Mouse (Mus musculus): ENCODE data around the gene Rasip1. TPM values are rescaled to one million over a fixed set of nuclear protein-coding genes. Genes with fewer than 3 reads are reported as not detected.
"Not testable (repeated sequence)": the region's sequence is repeated elsewhere in the genome, so short reads cannot be mapped to it uniquely, and the experiment has no call there.

The Rasip1 gene
- polyA plus RNA-seq, 1 experiment from 2014 or later = 19.6 TPM

- peak; percentile 69 for ATAC-seq (replicated peaks; ENCODE audit: insufficient number of reproducible peaks, insufficient read depth, low FRiP score, low read depth)
- WGBS = 41% methylated on average over 8 of the region's 8 CpGs
- Histone ChIP-seq H3K4me1 (replicated peaks) (peaks cover 17% of the 10 kb centered on the region), H3K4me2 (peak overlapping the region; percentile 27), H3K27ac (peak overlapping the region; percentile 87), H3K9me3 (replicated peaks) (no peaks in the 10 kb centered on the region), H3K4me3 (no peak overlapping the region), H3K36me3 (no peaks in the 10 kb centered on the region), H3K9ac (no peak overlapping the region), H3K27me3 (no peaks in the 10 kb centered on the region)
Measured at GRCm38 (mm10) chr7:45649351-45649750, 22.1 kb downstream of the Rasip1 start.

DNA sequence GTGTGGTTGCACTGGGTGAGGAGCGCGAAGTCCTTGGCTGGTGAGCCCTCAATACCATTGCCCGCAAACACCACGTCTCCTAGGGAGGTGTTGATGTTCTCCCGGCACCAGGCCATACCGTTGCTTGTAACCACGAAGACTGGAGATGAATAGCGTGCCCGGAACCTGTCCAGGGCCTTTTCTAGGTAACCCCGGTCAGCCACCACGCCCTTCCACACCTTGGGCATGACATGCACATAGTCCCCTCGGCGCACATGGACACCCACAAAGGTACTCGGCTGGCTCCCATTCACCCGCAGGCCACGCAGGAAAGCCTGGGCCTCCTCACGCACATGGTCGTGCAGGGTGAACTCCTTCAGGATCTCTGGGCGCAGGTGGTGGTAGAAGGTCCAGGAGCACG is 23.2 kb downstream of the Rasip1 start:
- Histone ChIP-seq H3K4me1 (replicated peaks) (peaks cover 13% of the 10 kb centered on the region), H3K27ac (peak overlapping the region; percentile 87)
- H3K27me3 ChIP-seq; H3K36me3 ChIP-seq; H3K4me3 ChIP-seq; H3K9ac ChIP-seq; ATAC-seq (replicated peaks; ENCODE audit: insufficient number of reproducible peaks, insufficient read depth, low FRiP score, low read depth); H3K4me2 ChIP-seq; H3K9me3 ChIP-seq (replicated peaks): not testable (repeated sequence)
- 92% methylated on average over 20 of the region's 20 CpGs for WGBS

DNA sequence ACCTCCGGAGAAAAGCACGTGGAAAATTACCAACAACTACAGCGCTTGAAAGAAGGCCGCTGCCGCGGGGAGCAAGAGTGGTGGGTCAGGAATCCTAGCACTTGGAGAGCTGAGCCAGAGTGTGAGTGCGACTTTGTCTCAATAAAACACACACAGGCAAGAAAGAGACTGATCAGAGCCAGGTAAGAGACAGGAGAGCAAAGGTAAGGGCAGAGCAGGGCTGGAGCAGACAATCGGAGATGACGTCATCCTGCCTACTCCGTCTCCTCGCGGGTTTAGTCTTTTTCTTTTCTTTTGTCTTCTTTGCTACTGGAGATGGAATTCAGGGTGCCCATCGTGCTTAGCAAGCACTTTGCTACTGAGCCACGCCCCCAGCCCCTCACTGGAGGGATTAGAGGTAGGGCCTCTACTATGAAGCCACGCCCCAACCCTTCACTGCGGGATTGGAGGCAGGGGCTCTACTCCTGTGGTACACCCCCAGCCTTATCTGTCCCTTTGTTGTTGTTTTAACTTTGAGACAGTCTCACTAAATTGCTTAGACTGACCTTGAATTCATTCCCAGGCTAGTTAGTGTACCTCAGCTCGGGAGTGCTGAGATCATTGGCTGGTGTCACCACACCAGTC is 27.2 kb downstream of the Rasip1 start:
- H3K4me3 ChIP-seq = peak overlapping the region; percentile 9; the same call in 1 of the 2 replicates
- no peak overlapping the region for H3K27ac ChIP-seq
- no peaks in the 10 kb centered on the region for H3K9me3 ChIP-seq (replicated peaks)
- ATAC-seq (replicated peaks; ENCODE audit: insufficient number of reproducible peaks, insufficient read depth, low FRiP score, low read depth) = no peak
- H3K4me2 ChIP-seq = peak overlapping the region; percentile 55
- no peaks in the 10 kb centered on the region for H3K27me3 ChIP-seq
- 30% methylated on average over 17 of the region's 17 CpGs for WGBS
- peak overlapping the region; percentile 17; the same call in 1 of the 2 replicates for H3K9ac ChIP-seq
- no peaks in the 10 kb centered on the region for H3K36me3 ChIP-seq
- peaks cover 13% of the 10 kb centered on the region for H3K4me1 ChIP-seq (replicated peaks)

DNA sequence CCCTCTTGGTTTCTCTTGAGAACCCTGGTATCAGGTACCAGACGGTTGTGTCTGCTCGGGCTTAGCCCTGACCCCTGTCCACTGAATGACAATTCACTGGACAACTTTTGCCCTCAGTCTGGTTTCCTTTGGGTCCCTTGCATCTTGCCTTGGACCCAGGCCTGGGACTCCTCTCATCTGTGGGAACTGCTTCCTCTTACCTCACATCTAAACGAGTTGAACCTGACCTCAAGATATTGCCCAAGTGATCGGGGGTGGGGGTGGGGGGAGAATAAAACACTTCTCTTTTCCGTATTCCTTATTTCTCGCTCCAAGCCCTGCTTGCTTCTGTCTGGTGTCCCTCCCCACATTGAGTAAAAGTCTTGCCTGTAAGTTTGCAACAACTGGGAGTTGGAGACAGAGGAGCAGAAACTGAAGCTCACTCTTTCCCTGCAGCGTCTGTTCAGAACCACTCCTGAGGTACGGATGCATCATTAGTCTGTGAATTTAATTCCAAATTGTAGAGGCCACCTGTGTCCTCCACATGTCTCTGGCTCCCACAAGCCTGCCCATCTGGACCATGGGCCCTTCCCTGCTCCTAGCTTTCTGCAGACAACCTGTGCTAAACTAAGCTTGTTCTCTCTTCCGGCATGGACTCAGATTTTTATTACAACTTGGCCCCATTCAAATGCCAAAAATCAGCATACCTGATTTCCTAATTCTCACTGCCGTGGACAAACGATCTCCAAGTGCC is 33.6 kb downstream of the Rasip1 start:
- 75% methylated on average over 11 of the region's 11 CpGs for WGBS
- peaks cover 7% of the 10 kb centered on the region; the same call in 1 of the 2 replicates for H3K4me1 ChIP-seq (replicated peaks)

DNA sequence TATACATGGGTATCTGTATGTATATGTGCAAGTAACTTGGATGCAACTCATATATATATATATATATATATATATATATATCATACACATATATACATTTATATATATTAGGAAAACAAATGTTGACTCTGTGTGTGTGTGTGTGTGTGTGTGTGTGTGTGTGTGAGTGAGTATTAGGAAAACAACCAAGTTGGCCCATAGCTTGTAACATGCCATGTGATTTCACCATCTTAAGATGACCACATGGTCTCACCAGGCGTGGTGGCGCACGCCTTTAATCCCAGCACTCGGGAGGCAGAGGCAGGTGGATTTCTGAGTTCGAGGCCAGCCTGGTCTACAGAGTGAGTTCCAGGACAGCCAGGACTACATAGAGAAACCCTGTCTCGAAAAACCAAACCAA is 34.4 kb downstream of the Rasip1 start:
- H3K36me3 ChIP-seq; H3K27ac ChIP-seq; H3K9me3 ChIP-seq (replicated peaks); H3K27me3 ChIP-seq; H3K4me3 ChIP-seq; H3K4me1 ChIP-seq (replicated peaks); H3K4me2 ChIP-seq; H3K9ac ChIP-seq; ATAC-seq (replicated peaks; ENCODE audit: insufficient number of reproducible peaks, insufficient read depth, low FRiP score, low read depth): not testable (repeated sequence)
- 85% methylated on average over 6 of the region's 6 CpGs for WGBS

More for the DNA sequence above, 33.6 kb downstream of the Rasip1 start:
- H3K27me3 ChIP-seq = no peaks in the 10 kb centered on the region
- H3K4me3 ChIP-seq = no peak overlapping the region
- H3K27ac ChIP-seq = no peak overlapping the region
- no peaks in the 10 kb centered on the region for H3K9me3 ChIP-seq (replicated peaks)
- no peaks in the 10 kb centered on the region for H3K36me3 ChIP-seq
- H3K4me2 ChIP-seq = no peak overlapping the region
- no peak overlapping the region for H3K9ac ChIP-seq
- no peak for ATAC-seq (replicated peaks; ENCODE audit: insufficient number of reproducible peaks, insufficient read depth, low FRiP score, low read depth)

- H3K27ac ChIP-seq = no peak overlapping the region
- H3K9ac ChIP-seq = no peak overlapping the region
- no peaks in the 10 kb centered on the region; the same call in 1 of the 2 replicates for H3K9me3 ChIP-seq (replicated peaks)
- 52% methylated on average over 13 of the region's 13 CpGs for WGBS
- ATAC-seq (replicated peaks; ENCODE audit: insufficient number of reproducible peaks, insufficient read depth, low FRiP score, low read depth) = no peak
- H3K4me2 ChIP-seq = no peak overlapping the region
- H3K36me3 ChIP-seq = no peaks in the 10 kb centered on the region
- no peak overlapping the region for H3K4me3 ChIP-seq
- H3K27me3 ChIP-seq = no peaks in the 10 kb centered on the region
- peaks cover 7% of the 10 kb centered on the region; the same call in 1 of the 2 replicates for H3K4me1 ChIP-seq (replicated peaks)
Measured at GRCm38 (mm10) chr7:45665303-45666138, 38.2 kb downstream of the Rasip1 start.

DNA sequence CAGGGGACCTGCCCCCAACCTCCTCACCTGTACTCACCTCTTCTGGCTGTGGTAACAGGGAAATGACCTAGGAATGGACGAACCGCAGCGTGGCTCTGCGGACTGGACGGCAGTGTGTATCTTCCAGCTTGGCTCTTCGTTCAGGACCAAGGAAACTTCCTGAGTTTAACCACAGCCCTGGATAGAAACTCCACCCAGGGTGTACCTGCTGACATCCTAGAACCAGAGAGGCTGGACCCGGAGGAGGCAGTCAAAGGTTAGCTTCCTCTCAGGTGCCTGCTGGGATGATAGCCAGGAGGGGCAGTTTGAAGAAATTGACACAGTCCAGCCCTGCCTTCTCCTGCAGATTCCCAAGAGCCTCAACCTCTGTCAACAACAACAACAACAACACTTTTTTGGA is 38.9 kb downstream of the Rasip1 start, which contains the start of gene Fut2:
Fut2 (minus strand) TSS at position 234 of the 400 bp plus-strand sequence.
- Histone ChIP-seq H3K9ac (no peak within 1 kb of the TSS), H3K4me3 (no peak within 1 kb of the TSS), H3K27me3 (no peaks in the 10 kb centered on the region), H3K4me2 (no peak within 1 kb of the TSS), H3K4me1 (replicated peaks) (peaks cover 7% of the 10 kb centered on the region; the same call in 1 of the 2 replicates), H3K9me3 (replicated peaks) (no peaks in the 10 kb centered on the region; the same call in 1 of the 2 replicates), H3K36me3 (no peaks in the 10 kb centered on the region), H3K27ac (no peak within 1 kb of the TSS)
- no peak for ATAC-seq (replicated peaks; ENCODE audit: insufficient number of reproducible peaks, insufficient read depth, low FRiP score, low read depth)
- 76% methylated on average over 7 of the region's 7 CpGs for WGBS

DNA sequence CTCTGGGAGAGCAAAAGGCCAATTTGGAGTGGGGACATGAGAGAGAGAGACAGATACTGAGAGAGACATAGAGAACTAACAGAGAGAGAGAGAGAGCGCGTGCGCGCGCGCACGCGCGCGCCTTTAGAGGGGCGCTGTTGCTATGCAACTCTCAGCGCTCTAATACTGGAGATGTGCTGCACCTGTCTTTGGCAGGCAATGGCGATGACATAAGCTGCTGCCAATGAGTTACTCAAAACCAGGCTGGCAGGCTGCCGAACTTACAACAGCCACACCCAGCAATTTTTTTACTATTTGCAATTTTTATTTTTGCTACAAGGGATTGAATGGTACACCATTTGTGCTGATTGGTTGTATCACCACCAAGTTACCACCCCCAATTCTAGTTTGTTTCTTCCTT is 40.5 kb downstream of the Rasip1 start:
- no peak overlapping the region for H3K27ac ChIP-seq
- H3K36me3 ChIP-seq = no peaks in the 10 kb centered on the region
- no peak overlapping the region for H3K4me3 ChIP-seq
- ATAC-seq (replicated peaks; ENCODE audit: insufficient number of reproducible peaks, insufficient read depth, low FRiP score, low read depth) = no peak
- H3K4me1 ChIP-seq (replicated peaks) = peaks cover 7% of the 10 kb centered on the region; the same call in 1 of the 2 replicates
- no peak overlapping the region for H3K9ac ChIP-seq
- H3K9me3 ChIP-seq (replicated peaks) = no peaks in the 10 kb centered on the region; the same call in 1 of the 2 replicates
- WGBS = 79% methylated on average over 14 of the region's 14 CpGs
- H3K27me3 ChIP-seq = no peaks in the 10 kb centered on the region
- no peak overlapping the region for H3K4me2 ChIP-seq

DNA sequence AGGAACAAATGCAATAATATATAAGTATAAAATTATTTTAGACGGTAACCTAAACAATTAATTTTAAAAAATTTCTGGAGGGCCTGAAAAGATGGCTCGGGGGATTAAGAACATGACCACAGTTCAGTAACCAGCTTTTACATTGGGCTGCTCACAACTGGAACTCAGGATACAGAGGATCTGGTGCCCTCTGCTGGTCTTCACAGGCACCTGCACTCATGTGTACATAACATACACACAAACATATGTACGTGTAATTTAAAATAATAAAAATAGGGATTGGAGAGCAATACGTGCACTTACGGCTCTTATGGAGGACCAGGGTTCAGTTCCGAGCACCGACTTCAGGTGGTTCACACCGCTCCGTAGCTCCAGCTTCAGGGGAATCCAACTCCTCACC is 41.6 kb downstream of the Rasip1 start:
- Histone ChIP-seq H3K4me3 (no peak overlapping the region), H3K4me2 (no peak overlapping the region), H3K27me3 (no peaks in the 10 kb centered on the region), H3K9me3 (replicated peaks) (no peaks in the 10 kb centered on the region; the same call in 1 of the 2 replicates), H3K4me1 (replicated peaks) (peaks cover 7% of the 10 kb centered on the region; the same call in 1 of the 2 replicates), H3K36me3 (no peaks in the 10 kb centered on the region), H3K27ac (no peak overlapping the region), H3K9ac (no peak overlapping the region)
- 96% methylated on average over 9 of the region's 9 CpGs for WGBS
- no peak for ATAC-seq (replicated peaks; ENCODE audit: insufficient number of reproducible peaks, insufficient read depth, low FRiP score, low read depth)

DNA sequence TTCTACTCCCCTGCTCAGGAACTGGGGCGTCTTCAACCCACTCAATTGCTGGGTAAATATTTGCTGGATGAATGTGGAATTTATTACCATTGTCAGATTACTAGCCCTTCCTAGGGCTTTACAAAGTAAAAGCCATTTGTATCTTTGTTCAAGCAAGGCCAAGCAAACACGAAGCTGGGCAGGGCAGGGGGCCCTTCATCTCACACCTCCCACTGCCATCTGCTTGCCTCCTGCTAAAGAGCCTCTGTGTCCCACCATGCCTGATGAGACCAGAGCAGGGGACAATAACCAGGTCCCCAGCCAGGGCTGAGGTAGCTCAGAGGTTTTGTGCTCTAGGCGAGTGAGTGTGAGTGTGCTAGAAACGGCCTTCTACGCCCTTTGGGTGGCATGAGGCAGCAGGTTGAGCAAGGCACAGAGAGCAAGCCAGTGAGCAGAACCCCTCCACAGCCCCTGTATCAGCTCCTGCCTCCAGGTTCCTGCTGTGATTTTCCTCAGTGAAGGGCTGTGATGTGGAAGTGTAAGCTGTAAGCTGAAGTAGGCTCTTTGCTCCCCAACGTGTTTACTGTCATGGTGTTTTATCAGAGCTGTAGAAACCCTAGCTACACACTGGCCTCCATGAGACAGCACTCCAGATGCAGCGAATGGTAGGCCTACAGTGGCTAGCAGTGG is 50.5 kb downstream of the Rasip1 start:
- no peak overlapping the region for H3K4me2 ChIP-seq
- H3K27me3 ChIP-seq = no peaks in the 10 kb centered on the region
- H3K27ac ChIP-seq = no peak overlapping the region
- H3K4me1 ChIP-seq (replicated peaks) = peaks cover 33% of the 10 kb centered on the region
- H3K36me3 ChIP-seq = no peaks in the 10 kb centered on the region
- no peak for ATAC-seq (replicated peaks; ENCODE audit: insufficient number of reproducible peaks, insufficient read depth, low FRiP score, low read depth)
- H3K9ac ChIP-seq = no peak overlapping the region
- WGBS = 74% methylated on average over 7 of the region's 7 CpGs
- no peaks in the 10 kb centered on the region for H3K9me3 ChIP-seq (replicated peaks)
- H3K4me3 ChIP-seq = no peak overlapping the region

DNA sequence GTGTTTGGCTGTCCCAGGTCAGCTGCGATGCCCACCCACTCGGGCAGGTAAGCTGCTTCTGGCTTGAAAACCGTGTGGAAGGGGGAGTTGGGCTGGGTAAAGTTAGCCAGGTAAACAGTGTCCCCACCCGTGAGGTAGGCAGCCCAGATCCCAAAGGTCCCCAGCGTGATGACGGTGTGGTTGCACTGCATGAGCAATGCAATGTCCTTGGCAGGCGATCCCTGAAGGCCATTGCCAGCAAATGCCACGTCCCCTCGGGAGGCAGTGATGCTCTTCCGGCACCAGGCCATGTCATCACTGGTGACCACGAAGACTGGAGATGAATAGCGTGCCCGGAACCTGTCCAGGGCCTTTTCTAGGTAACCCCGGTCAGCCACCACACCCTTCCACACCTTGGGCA is 51.2 kb downstream of the Rasip1 start:
- H3K4me1 ChIP-seq (replicated peaks) = peaks cover 38% of the 10 kb centered on the region
- H3K9me3 ChIP-seq (replicated peaks) = no peaks in the 10 kb centered on the region
- no peak overlapping the region for H3K27ac ChIP-seq
- no peaks in the 10 kb centered on the region for H3K27me3 ChIP-seq
- H3K4me2 ChIP-seq = no peak overlapping the region
- H3K36me3 ChIP-seq = no peaks in the 10 kb centered on the region
- no peak for ATAC-seq (replicated peaks; ENCODE audit: insufficient number of reproducible peaks, insufficient read depth, low FRiP score, low read depth)
- no peak overlapping the region for H3K4me3 ChIP-seq
- WGBS = 89% methylated on average over 14 of the region's 14 CpGs
- no peak overlapping the region for H3K9ac ChIP-seq
